Mouse (Mus musculus) induced T-regulatory cell, adult 2 months (primary cell): ENCODE results near the gene Plxnb3.

Experiments used
- DNase-seq: peaks from one replicate; pipeline ENCODE4 v3.0.0-alpha.2; 2012; ENCODE audit warnings: low read depth

Gene Plxnb3

GRCm38 (mm10) chrX:73785666-73786065 is 28.8 kb downstream of the Plxnb3 start:
- no peak for DNase-seq

DNA sequence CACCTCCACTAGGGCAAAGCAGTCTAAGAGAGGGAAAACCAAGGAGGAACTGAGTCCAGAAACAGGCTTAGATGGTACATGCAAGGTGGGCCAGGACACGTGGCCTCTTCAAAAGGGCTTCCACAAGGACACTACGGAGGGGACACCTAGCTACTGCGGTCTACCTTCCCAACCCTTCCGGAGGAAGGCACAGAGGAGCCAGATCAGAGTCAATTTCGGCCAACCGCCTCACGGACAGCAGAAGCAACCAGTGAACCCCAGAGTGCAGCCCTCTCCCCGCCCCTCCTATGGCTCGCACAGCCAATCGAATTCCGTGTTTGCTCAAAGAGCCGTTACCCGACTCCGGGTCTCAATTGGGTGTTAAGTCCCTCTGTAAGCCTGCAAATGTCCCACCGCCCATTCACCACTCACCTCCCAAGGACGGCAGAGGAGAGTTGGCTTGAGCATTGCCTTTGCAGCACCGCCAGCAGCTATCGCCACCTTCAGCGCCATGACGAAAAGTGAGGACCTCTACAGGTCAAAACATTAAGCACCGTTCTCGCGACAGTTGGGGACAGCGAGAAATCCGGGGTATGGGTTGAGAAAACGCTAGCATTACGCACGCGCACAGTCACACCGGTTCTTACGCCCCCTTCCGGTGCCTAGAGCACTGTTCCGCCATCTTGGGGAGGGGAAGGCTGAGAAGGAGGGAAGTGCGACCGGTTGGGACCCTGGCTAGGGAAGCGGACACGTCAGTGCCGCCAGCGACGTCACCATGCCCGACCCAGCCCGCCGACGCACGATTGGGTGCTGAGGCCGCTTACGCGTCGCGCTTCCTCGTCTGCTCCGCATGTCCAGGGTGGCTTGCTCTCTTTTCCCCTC is 29.7 kb downstream of the Plxnb3 start, which contains the start of the genes Idh3g and Ssr4:
Idh3g (minus strand) TSS at position 534 of the 861 bp plus-strand sequence.
Ssr4 (plus strand) TSS at position 665 of the 861 bp plus-strand sequence.
- peak; percentile 97 for DNase-seq

- no peak for DNase-seq
Observed at GRCm38 (mm10) chrX:73787225-73787558, 30.3 kb downstream of the Plxnb3 start.

GRCm38 (mm10) chrX:73788501-73788900 is 31.6 kb downstream of the Plxnb3 start:
- no peak for DNase-seq

- no peak for DNase-seq
Observed at GRCm38 (mm10) chrX:73793039-73793438, 36.1 kb downstream of the Plxnb3 start.

- DNase-seq: no peak
Observed at GRCm38 (mm10) chrX:73793505-73793904, 36.6 kb downstream of the Plxnb3 start.

DNA sequence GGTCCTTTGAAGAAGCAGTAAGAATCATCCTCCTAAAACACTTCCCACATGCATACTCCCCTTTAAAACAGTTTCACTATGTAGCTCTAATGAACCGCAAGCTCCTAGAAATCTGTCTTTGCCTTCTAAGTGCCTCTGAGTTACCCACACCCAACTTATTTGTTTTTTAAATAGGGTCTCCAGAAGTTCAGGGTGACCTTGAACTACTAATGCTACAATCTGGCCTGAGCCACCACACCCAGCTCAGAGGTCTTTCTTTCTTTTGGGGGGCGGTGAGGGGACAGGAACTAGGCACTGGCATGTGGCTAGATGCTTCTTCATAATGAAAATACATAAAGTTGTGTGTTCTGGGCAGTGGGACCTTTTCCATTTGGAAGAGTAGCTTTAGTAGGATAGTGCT is 40.6 kb downstream of the Plxnb3 start:
- no peak for DNase-seq

DNA sequence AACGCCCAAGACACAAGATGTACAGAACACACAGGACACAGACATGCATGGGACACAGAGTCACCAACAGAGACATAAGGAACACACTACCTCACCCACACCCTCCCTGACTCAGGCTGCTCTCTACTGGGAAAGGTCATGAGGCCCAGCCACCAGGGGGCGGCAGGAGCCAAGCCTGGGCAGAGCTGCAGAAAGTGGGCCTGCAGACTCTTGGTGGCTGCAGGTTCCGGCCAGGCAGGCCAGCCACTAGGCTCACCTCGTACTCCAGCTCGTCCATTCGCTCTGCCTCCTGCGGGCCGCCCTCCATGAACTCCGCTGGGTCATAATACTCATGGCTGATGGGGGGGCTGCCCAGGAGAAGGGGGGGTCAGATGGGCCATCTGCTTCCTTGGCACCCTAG is 41.6 kb downstream of the Plxnb3 start:
- peak; percentile 76 for DNase-seq

DNA sequence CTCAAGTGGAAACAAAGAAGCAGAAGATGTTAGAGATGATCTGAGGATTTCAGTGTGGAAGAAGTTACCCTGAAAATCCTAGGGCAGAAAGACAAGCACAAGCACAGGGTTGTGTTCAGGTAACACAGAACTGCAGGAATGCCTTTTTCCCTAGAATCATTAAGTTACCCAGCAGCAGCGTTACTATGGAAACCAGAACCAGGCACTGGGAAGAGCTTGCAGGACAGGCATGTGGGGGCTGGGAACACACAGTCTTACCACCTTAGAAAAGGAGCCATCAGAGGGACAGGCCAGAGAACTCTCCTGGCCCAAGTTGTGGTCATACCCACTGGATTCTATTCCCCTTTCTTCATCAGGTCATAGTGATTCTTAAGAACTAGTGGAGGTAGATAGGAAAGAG is 48.9 kb downstream of the Plxnb3 start:
- no peak for DNase-seq

- DNase-seq: no peak
Observed at GRCm38 (mm10) chrX:73815072-73815471, 58.2 kb downstream of the Plxnb3 start.

DNA sequence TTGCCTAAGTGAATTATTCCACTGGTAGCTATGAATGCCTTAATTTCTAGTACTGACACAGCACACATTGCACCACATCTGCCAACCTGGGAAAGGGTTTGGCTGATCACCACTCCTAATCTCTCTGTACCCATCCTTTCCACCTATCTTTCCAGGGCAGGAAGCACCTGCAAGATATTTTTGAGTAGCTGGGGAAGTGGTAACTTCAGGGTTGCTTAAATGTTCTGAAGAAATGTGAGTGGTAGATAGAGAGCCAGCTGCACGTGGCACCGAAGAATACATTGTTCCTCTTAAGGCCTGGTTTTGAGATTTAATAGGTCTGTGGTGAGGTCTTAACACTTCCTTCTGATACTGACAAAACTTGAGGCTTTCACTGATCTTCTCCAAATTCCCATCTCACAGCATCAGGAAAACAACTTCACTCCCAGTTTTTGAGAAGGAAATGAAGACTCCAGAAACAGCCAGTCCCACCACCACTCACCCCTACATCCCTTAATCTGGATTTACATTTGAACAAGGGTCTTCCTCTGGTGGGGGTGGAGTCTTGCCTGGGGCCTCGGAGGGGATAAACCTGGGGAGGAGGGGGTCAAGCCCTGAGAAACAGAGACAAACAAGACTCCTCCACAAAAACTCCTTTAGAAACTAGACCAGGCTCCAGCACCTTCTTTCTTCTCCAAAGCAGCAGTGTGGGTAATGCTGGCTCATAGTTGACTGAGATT is 59.9 kb downstream of the Plxnb3 start:
- DNase-seq: no peak
